Mouse (Mus musculus) CH12.LX (cell line): Measurements from ENCODE around the gene Hao1. TPM values are rescaled to one million over a fixed set of nuclear protein-coding genes. Genes with fewer than 3 reads are reported as not detected.

Experiments
- DNase-seq: peaks from one replicate; pipeline ENCODE4 v3.0.0-alpha.2; 2013; ENCODE audit errors: extremely low read depth
- H3K27ac ChIP-seq: 2 replicates; pipeline ENCODE4 v1.5.1; 2012; ENCODE audit warnings: low read depth, mild to moderate bottlenecking, control low read depth, moderate library complexity; ENCODE audit not compliant: insufficient read depth
- H3K27me3 ChIP-seq: replicated peaks from 2 replicates; pipeline ENCODE3; 2012; ENCODE audit warnings: inconsistent platforms
- H3K36me3 ChIP-seq, 2 experiments: replicated peaks in 1 of 2; 2 replicates each; pipeline versions ENCODE3 to v1.6.1; 2012; ENCODE audit warnings: inconsistent platforms in 1 of 2, low read length in 1 of 2, mild to moderate bottlenecking in 1 of 2, mixed read lengths in 1 of 2, moderate library complexity in 1 of 2; ENCODE audit not compliant: control insufficient read depth in 1 of 2, insufficient read depth in 1 of 2
- H3K4me1 ChIP-seq, 2 experiments: 2 replicates each; pipeline ENCODE4 v1.6.1; 2012; ENCODE audit warnings: inconsistent platforms in 1 of 2, moderate library complexity in 1 of 2; ENCODE audit not compliant: insufficient read depth in 2 of 2, control insufficient read depth in 1 of 2
- H3K4me2 ChIP-seq: 2 replicates; pipeline ENCODE4 v1.6.1; 2012; ENCODE audit warnings: low read depth, mild to moderate bottlenecking, control low read depth; ENCODE audit not compliant: poor library complexity, insufficient read depth, severe bottlenecking
- H3K4me3 ChIP-seq, 3 experiments: fragments of 150-350 bp in 1 of 3; sonication (generic) in 1 of 3; replicated peaks in 1 of 3; 2 replicates each; pipeline versions ENCODE3 to v1.5.1; 2011 to 2012; ENCODE audit warnings: low read depth in 2 of 3, low read length in 2 of 3, mild to moderate bottlenecking in 2 of 3, moderate library complexity in 2 of 3, control low read depth in 1 of 3, improper control_type of control experiment in 1 of 3, inconsistent platforms in 1 of 3, mixed read lengths in 1 of 3; ENCODE audit not compliant: poor library complexity in 1 of 3
- H3K79me2 ChIP-seq: replicated peaks from 2 replicates; pipeline ENCODE4 v1.6.1; 2012; ENCODE audit warnings: mild to moderate bottlenecking, moderate library complexity; ENCODE audit not compliant: control insufficient read depth, poor library complexity, insufficient read depth, severe bottlenecking; ENCODE audit errors: extremely low read depth
- H3K9ac ChIP-seq: 2 replicates; pipeline ENCODE4 v1.6.1; 2012; ENCODE audit warnings: low read depth, mild to moderate bottlenecking, control low read depth, moderate library complexity; ENCODE audit not compliant: insufficient read depth
- H3K9me3 ChIP-seq: replicated peaks from 2 replicates; pipeline ENCODE3; 2012; ENCODE audit warnings: low read length, inconsistent platforms, mixed read lengths
- CHD2 ChIP-seq: IDR thresholded peaks from 2 replicates; pipeline ENCODE4 v1.6.1; 2011; ENCODE audit warnings: low read length, improper control_type of control experiment
- CTCF ChIP-seq, 2 experiments: IDR thresholded peaks in 1 of 2; conservative IDR thresholded peaks in 1 of 2; 2 replicates each; pipeline ENCODE4 v1.5.1; 2011 to 2012; ENCODE audit warnings: low read depth in 2 of 2, low read length in 2 of 2, improper control_type of control experiment in 1 of 2, inconsistent platforms in 1 of 2, mild to moderate bottlenecking in 1 of 2, moderate library complexity in 1 of 2
- E2F4 ChIP-seq: IDR thresholded peaks from 2 replicates; pipeline ENCODE4 v1.6.1; 2011; ENCODE audit warnings: low read depth, low read length, improper control_type of control experiment; ENCODE audit not compliant: insufficient replicate concordance
- EP300 ChIP-seq: IDR thresholded peaks from 2 replicates; pipeline ENCODE4 v1.6.1; 2011; ENCODE audit warnings: low read length, improper control_type of control experiment
- IRF4 ChIP-seq: IDR thresholded peaks from 2 replicates; pipeline ENCODE4 v1.6.1; 2014; ENCODE audit warnings: low read depth, mild to moderate bottlenecking, inconsistent platforms, low read length, improper control_type of control experiment
- JUN ChIP-seq: IDR thresholded peaks from 2 replicates; pipeline ENCODE4 v1.6.1; 2011; ENCODE audit warnings: low read depth, mild to moderate bottlenecking, low read length, improper control_type of control experiment, moderate library complexity; ENCODE audit not compliant: insufficient read depth
- JUND ChIP-seq: conservative IDR thresholded peaks from 2 replicates; pipeline ENCODE4 v1.6.1; 2011; ENCODE audit warnings: low read depth, low read length, improper control_type of control experiment
- KAT2A ChIP-seq: IDR thresholded peaks from 2 replicates; pipeline ENCODE4 v1.6.1; 2012; ENCODE audit warnings: low read length, improper control_type of control experiment, inconsistent platforms; ENCODE audit not compliant: insufficient replicate concordance
- MAFK ChIP-seq: IDR thresholded peaks from 2 replicates; pipeline ENCODE4 v1.6.1; 2011; ENCODE audit warnings: low read length, improper control_type of control experiment; ENCODE audit not compliant: insufficient replicate concordance
- MAX ChIP-seq: IDR thresholded peaks from 2 replicates; pipeline ENCODE4 v1.6.1; 2011; ENCODE audit warnings: low read length, improper control_type of control experiment
- MAZ ChIP-seq: IDR thresholded peaks from 2 replicates; pipeline ENCODE4 v1.6.1; 2012; ENCODE audit warnings: low read depth, mild to moderate bottlenecking, inconsistent platforms, low read length, improper control_type of control experiment, moderate library complexity
- MEF2A ChIP-seq: IDR thresholded peaks from 2 replicates; pipeline ENCODE4 v1.6.1; 2014; ENCODE audit warnings: low read depth, mild to moderate bottlenecking, inconsistent platforms, low read length, improper control_type of control experiment, borderline replicate concordance
- NELFE ChIP-seq: IDR thresholded peaks from 2 replicates; pipeline ENCODE4 v1.6.1; 2011; ENCODE audit warnings: low read depth, low read length, improper control_type of control experiment
- NRF1 ChIP-seq: IDR thresholded peaks from 2 replicates; pipeline ENCODE4 v1.6.1; 2014; ENCODE audit warnings: low read depth, mild to moderate bottlenecking, inconsistent platforms, low read length, improper control_type of control experiment, moderate library complexity
- RAD21 ChIP-seq: IDR thresholded peaks from 2 replicates; pipeline ENCODE4 v1.6.1; 2011; ENCODE audit warnings: low read depth, mild to moderate bottlenecking, low read length, improper control_type of control experiment, moderate library complexity
- RCOR1 ChIP-seq: conservative IDR thresholded peaks from 2 replicates; pipeline ENCODE4 v1.6.1; 2012; ENCODE audit warnings: low read depth, mild to moderate bottlenecking, inconsistent platforms, low read length, improper control_type of control experiment
- TCF12 ChIP-seq: IDR thresholded peaks from 2 replicates; pipeline ENCODE4 v1.6.1; 2014; ENCODE audit warnings: low read depth, mild to moderate bottlenecking, inconsistent platforms, low read length, improper control_type of control experiment
- UBTF ChIP-seq: IDR thresholded peaks from 2 replicates; pipeline ENCODE4 v1.6.1; 2012; ENCODE audit warnings: low read depth, mild to moderate bottlenecking, inconsistent platforms, low read length, improper control_type of control experiment, moderate library complexity
- USF2 ChIP-seq: conservative IDR thresholded peaks from 2 replicates; pipeline ENCODE4 v1.6.1; 2011; ENCODE audit warnings: low read depth, low read length, improper control_type of control experiment
- ZKSCAN1 ChIP-seq: IDR thresholded peaks from 2 replicates; pipeline ENCODE4 v1.6.1; 2012; ENCODE audit warnings: low read depth, inconsistent platforms, low read length, improper control_type of control experiment, borderline replicate concordance
- ZMIZ1 ChIP-seq: IDR thresholded peaks from 2 replicates; pipeline ENCODE4 v1.6.1; 2012; ENCODE audit warnings: low read depth, mild to moderate bottlenecking, inconsistent platforms, low read length, improper control_type of control experiment
- dilution Hi-C: fragments of 300-500 bp; cut with MboI; formaldehyde crosslinking; loops from 2 replicates; pipeline ENCODE4 v1.14.3; 2020; ENCODE audit warnings: low sequenced_read_pairs; ENCODE audit not compliant: extremely low pct_unique_long_range_greater_than_20kb, extremely low pct_ligation_motif_present
- in situ Hi-C: fragments of 300-500 bp; cut with MboI; formaldehyde crosslinking; loops from 3 replicates; pipeline ENCODE4 v1.14.3; 2019; ENCODE audit warnings: low sequenced_read_pairs, low pct_ligation_motif_present, low pct_unique_long_range_greater_than_20kb, mixed read lengths
- polyA plus RNA-seq: library from polyadenylated mRNA; unstranded; fragments of >175 nt; gene quantifications from 2 replicates; pipeline ENCODE4 v1.2.1, GENCODE M21; 2012; ENCODE audit warnings: low read depth; ENCODE audit not compliant: insufficient read length
- total RNA-seq, 2 experiments: library from RNA; depleted of rRNA; stranded (reverse); fragments of 300-350 nt in 1 of 2; fragments of >200 nt in 1 of 2; gene quantifications; 2 replicates each; pipeline ENCODE4 v1.2.3; 2012 to 2014

Hao1 gene
- total and polyA plus RNA-seq, 3 experiments = 0.11 TPM; not detected in 2

DNA sequence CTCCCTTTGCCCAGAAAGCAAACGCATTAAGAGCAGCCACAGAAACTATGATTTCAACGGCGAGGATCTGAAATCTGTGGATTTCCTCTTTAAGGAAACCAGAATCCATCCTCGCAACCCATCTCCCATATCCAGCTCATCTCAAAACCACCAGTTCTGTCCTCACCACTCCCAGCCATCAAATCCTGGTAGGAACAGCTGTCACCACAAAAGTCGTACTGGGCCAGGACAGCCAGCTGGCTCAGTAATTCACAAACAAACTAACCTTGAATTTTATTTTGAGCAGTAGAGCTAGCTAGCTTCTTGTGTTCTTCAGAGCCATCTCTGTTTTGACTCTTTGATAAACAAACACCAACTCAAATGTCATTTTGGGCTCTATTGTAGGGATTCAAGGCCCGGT is 73.0 kb downstream of the Hao1 start:
- no peak overlapping the region for H3K9ac ChIP-seq
- in situ Hi-C loops = loop anchor here (25.0 kb wide), 1 partner anchor 394 kb away; no protein-coding TSS in a partner anchor
- TF ChIP-seq E2F4 (no peak), MAFK (no peak), ZKSCAN1 (no peak), NRF1 (no peak), CHD2 (no peak), RCOR1 (no peak), JUND (no peak), MAX (no peak), CTCF (conservative IDR thresholded peaks at IDR 0.05 in 1 of 2, IDR thresholded peaks at IDR 0.05 in 1 of 2; ENCODE audit: low read depth in 2 of 2, low read length in 2 of 2) (no peak), IRF4 (no peak), MAZ (no peak), RAD21 (no peak), TCF12 (no peak)
- TF ChIP-seq, all 38 proteins: peak for 0
- Histone ChIP-seq H3K79me2 (no peaks in the 10 kb centered on the region), H3K4me2 (no peak overlapping the region), H3K4me3 (no peak overlapping the region), H3K9me3 (no peaks in the 10 kb centered on the region), H3K27ac (no peak overlapping the region), H3K4me1 (no peaks in the 10 kb centered on the region; a peak in 1 of 4 replicates), H3K36me3 (no peaks in the 10 kb centered on the region), H3K27me3 (no peaks in the 10 kb centered on the region)
- no peak for DNase-seq
- dilution Hi-C loops = no loop called here

DNA sequence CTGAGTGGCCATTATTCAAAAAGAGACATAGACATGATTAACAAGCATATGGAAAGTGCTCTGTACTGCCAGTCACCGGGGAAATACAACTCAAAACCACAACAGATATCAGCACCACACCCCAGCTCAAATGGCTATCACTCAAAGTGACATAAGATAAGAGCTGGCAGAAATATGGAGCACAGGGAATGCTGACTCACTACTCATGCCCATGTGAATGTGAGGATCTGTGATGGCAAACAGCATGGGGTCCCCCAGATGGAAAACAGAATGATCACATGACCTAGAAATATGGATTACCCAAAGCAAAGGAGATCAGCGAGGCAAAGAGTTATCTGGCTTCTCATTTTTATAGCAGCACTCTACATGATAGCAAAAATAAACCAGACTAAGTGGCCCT is 89.0 kb downstream of the Hao1 start:
- no peak for DNase-seq
- no peak overlapping the region for H3K27ac ChIP-seq
- no peak overlapping the region for H3K4me3 ChIP-seq
- H3K4me1 ChIP-seq = peaks cover 0 to 13% of the 10 kb centered on the region in 2 experiments; a peak in 2 of 4 replicates
- H3K4me2 ChIP-seq = no peak overlapping the region
- no peak overlapping the region for H3K9ac ChIP-seq
- no peaks in the 10 kb centered on the region for H3K27me3 ChIP-seq
- no peak for TF ChIP-seq EP300
- no peak for TF ChIP-seq MAFK
- TF ChIP-seq JUN = no peak
- no peak for TF ChIP-seq MEF2A
- no peak for TF ChIP-seq E2F4
- TF ChIP-seq NELFE = no peak
- TF ChIP-seq ZMIZ1 = no peak
- TF ChIP-seq MAZ = no peak
- no peak for TF ChIP-seq UBTF
- TF ChIP-seq TCF12 = no peak
- no peak for TF ChIP-seq KAT2A
- TF ChIP-seq USF2 = no peak
- no peaks in the 10 kb centered on the region for H3K9me3 ChIP-seq
- H3K79me2 ChIP-seq = no peaks in the 10 kb centered on the region
- in situ Hi-C loops = no loop called here
- H3K36me3 ChIP-seq = no peaks in the 10 kb centered on the region
- dilution Hi-C loops = no loop called here
